ENCODE assay signal across 34 mouse cellular contexts in genomic region chr14:122393119-122393518, GRCm38 (mm10). TPM values are rescaled to one million over a fixed set of nuclear protein-coding genes. Genes with fewer than 3 reads are reported as not detected.
"Had no signal": no experiment of that assay in that cellular context is flagged by ENCODE, and none has a peak within 500 bp of the region (broad histone marks: within the 10 kb centered on the region; RNA-seq: fewer than 3 reads in every experiment).

No protein-coding gene starts in this region.

- H3K9me3 ChIP-seq: heart, embryonic 13.5 days; heart, embryonic 15.5 days; hindbrain, embryonic 13.5 days; intestine, embryonic 15.5 days; kidney, embryonic 15.5 days; limb, embryonic 13.5 days; limb, embryonic 15.5 days; liver, embryonic 12.5 days had no signal

- H3K36me3 ChIP-seq: heart, embryonic 13.5 days; heart, embryonic 15.5 days; hindbrain, embryonic 13.5 days; intestine, embryonic 15.5 days; kidney, embryonic 15.5 days; limb, embryonic 13.5 days; limb, embryonic 15.5 days; liver, embryonic 12.5 days had no signal

- H3K9ac ChIP-seq: heart, embryonic 13.5 days; heart, embryonic 15.5 days; hindbrain, embryonic 13.5 days; intestine, embryonic 15.5 days; kidney, embryonic 15.5 days; limb, embryonic 13.5 days; limb, embryonic 15.5 days; liver, embryonic 12.5 days; liver, embryonic 14.5 days had no signal

- H3K27ac ChIP-seq: gastrocnemius, adult 2 months; heart, adult 2 months; heart, embryonic 13.5 days; heart, embryonic 15.5 days; hindbrain, embryonic 13.5 days; intestine, embryonic 15.5 days; kidney, embryonic 15.5 days; kidney, postnatal 0 days; limb, embryonic 13.5 days; limb, embryonic 15.5 days; liver, embryonic 12.5 days; liver, embryonic 14.5 days had no signal

- DNase-seq: gastrocnemius, adult 2 months; gastrocnemius, postnatal 10 days; gastrocnemius, postnatal 25 days; heart, adult 11 months; heart, adult 2 months; heart, postnatal 14 days; heart, postnatal 36 days; kidney, adult 11 months; kidney, adult 2 months; kidney, adult 9 months; kidney, postnatal 14 days; kidney, postnatal 36 days; layer of hippocampus, adult 9-11 months; layer of hippocampus, postnatal 36 days; left cerebral cortex, postnatal 4 days had no signal

- H3K27me3 ChIP-seq: heart, embryonic 13.5 days; heart, embryonic 15.5 days; intestine, embryonic 15.5 days; liver, embryonic 12.5 days had no signal

- ATAC-seq: hindbrain, embryonic 16.5 days; inflammation-experienced regulatory T-cells, adult 6 months; intestine, embryonic 15.5 days; liver, embryonic 12.5 days had no signal

- H3K4me1 ChIP-seq: heart, embryonic 13.5 days; heart, embryonic 15.5 days; intestine, embryonic 15.5 days; limb, embryonic 15.5 days; liver, embryonic 12.5 days had no signal

- H3K4me2 ChIP-seq: heart, embryonic 11.5 days; heart, embryonic 13.5 days; heart, embryonic 15.5 days; hindbrain, embryonic 13.5 days; intestine, embryonic 15.5 days; kidney, embryonic 15.5 days; limb, embryonic 13.5 days; limb, embryonic 15.5 days; liver, embryonic 12.5 days had no signal

- H3K4me3 ChIP-seq: gastrocnemius, adult 2 months; heart, adult 2 months; heart, embryonic 13.5 days; heart, embryonic 15.5 days; hindbrain, embryonic 13.5 days; intestine, embryonic 15.5 days; kidney, embryonic 15.5 days; limb, embryonic 13.5 days; limb, embryonic 15.5 days; liver, embryonic 12.5 days had no signal

RNA-seq across cellular contexts. Expression of gene Gm5089, which starts 57.8 kb away (rescaled TPM):
- total RNA-seq: gastrocnemius, adult 2 months; gastrocnemius, postnatal 10 days; gastrocnemius, postnatal 25 days; gastrocnemius, postnatal 4 days; heart, adult 2 months; heart, postnatal 14 days; heart, postnatal 36 days; hematopoietic stem cell, adult 5-6 weeks; liver, adult 2 months had no signal
- polyA plus RNA-seq: heart, adult 2 months; heart, embryonic 11.5 days; heart, embryonic 13.5 days; heart, embryonic 15.5 days; heart, postnatal 0 days; inflammation-experienced regulatory T-cells, adult 6 months; intestine, embryonic 15.5 days; kidney, adult 2 months; kidney, postnatal 0 days; large intestine, adult 2 months; liver, adult 2 months; liver, embryonic 12.5 days; liver, embryonic 14.5 days; liver, embryonic 16.5 days had no signal
